Mouse (Mus musculus) adrenal gland (tissue): ENCODE data around the gene Mrgprf.

Experiments
- intact Hi-C: fragments of 180-260 bp; cut with DNase I; formaldehyde crosslinking; loops from one replicate; pipeline ENCODE4 v1.15.1; 2025

Gene Mrgprf

DNA sequence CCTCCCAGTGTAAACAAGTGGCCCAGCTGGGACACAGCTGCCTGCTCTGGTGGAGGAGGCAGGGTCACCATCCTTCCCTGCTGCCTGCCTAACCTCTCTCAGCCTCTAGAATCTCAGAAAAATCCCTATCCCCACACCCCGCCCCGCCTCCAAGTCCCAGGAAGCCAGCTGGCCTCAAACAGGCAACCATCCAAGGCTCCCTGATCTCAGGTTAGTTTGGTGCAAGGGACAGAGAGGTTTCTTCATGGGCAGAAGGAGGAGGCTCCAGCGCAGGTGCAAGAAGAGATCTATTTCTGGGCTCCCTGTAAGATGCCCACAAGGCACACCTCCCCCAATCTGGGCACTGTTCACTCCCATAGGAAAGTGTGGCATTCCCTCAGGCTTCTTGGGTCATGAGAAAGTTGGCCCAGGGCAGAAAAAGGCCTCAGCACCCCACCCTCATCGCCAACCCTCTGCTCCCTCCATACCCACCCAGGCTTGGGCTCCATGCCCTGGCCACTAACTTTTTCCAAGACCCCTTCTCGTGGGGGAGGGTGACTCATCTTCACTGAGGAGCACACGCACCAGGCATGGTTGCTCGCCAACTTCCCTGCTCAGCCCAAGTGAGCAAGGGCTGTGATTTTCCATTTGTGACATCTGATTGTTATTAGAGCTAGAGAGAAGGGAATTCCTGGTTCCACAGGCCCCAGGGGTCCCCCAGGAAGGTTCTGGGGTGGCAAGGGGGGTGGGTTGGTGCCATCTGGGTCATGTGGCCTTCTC is 887 bp upstream of the Mrgprf start:
- intact Hi-C loops: no loop called here

GRCm38 (mm10) chr7:145301008-145301340 is 346 bp downstream of the Mrgprf start:
- intact Hi-C loops: no loop called here

GRCm38 (mm10) chr7:145301341-145302005 is 845 bp downstream of the Mrgprf start:
- intact Hi-C loops: no loop called here

DNA sequence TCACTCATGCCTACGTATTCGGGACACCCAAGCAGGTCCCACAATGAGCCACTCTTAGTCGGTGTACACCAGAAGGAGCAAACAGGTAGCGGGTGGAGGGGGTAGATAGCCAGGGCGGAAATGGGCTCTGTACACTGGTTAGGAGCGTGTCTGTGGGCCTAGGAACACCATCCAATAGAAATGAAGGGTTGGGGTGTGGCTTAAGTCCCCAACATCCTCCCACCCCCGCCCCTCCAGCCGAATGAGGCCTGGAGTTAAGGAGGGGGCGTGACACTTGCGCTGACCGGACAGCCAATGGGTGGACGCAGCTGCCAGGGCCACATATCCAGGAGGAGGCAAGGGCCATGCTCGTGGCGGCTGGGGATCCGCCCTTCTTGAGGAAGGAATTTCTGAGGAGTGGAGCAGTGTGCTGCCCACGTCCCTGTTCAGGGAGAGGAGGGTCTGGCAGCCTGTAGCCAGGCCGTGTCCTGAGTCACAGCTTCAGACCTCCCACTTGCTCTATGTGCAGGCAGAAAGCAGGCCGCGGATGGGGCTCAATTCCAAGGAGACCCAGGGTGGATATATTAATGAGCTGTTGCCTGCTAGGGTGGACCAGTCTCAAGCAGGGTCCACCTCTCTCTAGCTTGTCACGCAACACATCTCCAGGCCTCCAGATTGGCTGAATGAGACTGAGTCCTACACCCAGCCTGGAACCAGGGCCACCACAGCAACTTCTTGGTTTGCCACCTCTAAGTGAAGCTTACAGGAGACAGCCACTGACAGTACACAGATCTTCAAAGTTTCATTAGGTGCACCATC is 2.1 kb downstream of the Mrgprf start:
- intact Hi-C loops: no loop called here

DNA sequence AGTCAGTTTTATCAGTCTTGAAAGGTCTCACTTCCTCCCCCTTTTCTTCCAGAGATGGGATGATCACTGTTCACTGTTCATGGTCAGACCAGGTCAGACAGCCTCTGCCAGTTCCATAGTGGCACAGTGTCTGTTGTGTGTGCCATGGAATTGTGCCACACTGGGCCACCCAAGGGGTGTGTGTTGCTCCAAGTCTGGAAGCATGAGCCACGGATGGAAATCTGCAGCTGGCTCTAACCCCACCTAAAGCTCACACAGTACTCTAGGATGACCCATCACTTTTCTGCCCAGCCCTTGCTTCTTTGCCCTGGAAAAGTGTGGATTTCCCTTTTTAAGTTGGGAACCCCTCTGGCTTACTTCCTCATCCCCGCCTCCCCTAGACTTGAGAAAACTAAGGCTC is 3.5 kb downstream of the Mrgprf start:
- intact Hi-C loops: no loop called here

- intact Hi-C loops: no loop called here
Observed at GRCm38 (mm10) chr7:145307636-145308035, 7.0 kb downstream of the Mrgprf start.

DNA sequence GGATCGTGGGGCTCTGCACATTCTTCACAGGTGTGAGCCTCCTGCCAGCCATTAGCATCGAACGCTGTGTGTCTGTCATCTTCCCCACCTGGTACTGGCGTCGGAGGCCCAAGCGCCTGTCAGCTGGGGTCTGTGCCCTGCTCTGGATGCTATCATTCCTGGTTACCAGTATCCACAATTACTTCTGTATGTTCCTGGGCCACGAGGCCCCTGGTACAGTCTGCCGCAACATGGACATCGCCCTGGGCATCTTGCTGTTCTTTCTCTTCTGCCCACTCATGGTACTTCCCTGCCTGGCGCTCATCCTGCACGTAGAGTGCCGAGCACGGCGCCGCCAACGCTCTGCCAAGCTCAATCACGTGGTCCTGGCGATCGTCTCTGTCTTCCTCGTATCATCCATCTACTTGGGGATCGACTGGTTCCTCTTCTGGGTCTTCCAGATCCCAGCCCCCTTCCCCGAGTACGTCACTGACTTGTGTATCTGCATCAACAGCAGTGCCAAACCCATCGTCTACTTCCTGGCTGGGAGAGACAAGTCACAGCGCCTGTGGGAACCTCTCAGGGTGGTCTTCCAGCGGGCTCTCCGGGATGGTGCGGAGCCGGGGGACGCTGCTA is 7.5 kb downstream of the Mrgprf start:
- intact Hi-C loops: no loop called here

DNA sequence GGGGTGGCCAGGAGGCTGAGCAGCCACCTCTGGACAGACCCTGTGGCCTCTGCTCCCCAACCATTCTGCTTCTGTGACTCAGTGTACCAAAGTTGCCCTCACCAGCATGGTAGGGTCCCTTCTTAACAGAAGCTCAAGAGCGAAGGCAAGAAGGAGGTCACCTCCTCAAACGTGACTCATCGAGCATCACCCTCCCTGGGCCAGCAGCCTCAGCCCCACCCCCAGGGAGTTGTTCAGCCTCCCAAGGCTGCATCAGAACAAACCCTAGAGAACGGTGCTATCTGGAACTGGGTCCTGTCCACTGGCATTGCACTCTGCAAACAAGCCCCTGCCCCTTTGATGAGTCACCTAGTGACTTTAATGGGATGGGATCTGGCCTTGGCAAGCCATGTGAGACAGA is 8.2 kb downstream of the Mrgprf start:
- intact Hi-C loops: no loop called here

GRCm38 (mm10) chr7:145309877-145310276 is 9.2 kb downstream of the Mrgprf start:
- intact Hi-C loops: no loop called here

- intact Hi-C loops: no loop called here
Observed at GRCm38 (mm10) chr7:145310526-145310925, 9.9 kb downstream of the Mrgprf start.

DNA sequence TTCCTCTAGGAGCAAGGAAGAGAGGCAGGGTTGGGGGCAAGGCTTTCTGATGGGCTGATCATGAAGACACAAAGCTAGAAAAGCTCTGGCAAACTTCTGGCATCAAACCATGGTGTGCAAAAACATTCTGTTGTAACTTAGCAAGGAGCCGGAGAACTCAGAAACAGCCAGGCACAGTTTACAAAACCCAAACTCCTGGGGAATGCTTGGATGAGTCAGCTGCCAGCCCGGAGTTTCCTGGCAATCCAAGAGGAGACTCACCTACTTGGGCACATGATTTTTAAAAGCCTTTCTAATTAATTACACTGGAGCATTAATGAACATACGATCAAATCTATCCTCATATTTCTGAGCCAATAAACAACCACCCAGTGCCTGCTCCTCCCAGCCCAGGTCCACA is 11.5 kb downstream of the Mrgprf start:
- intact Hi-C loops: no loop called here

- intact Hi-C loops: no loop called here
Observed at GRCm38 (mm10) chr7:145314785-145315411, 14.3 kb downstream of the Mrgprf start, which contains the start of gene Mrgprd. Gene Mrgprd, plus strand, starts transcription at chr7:145314835.

GRCm38 (mm10) chr7:145317522-145317921 is 16.9 kb downstream of the Mrgprf start:
- intact Hi-C loops: no loop called here

GRCm38 (mm10) chr7:145319481-145319880 is 18.9 kb downstream of the Mrgprf start:
- intact Hi-C loops: no loop called here

GRCm38 (mm10) chr7:145323607-145324006 is 23.0 kb downstream of the Mrgprf start:
- intact Hi-C loops: no loop called here

- intact Hi-C loops: no loop called here
Observed at GRCm38 (mm10) chr7:145325697-145326096, 25.1 kb downstream of the Mrgprf start.

DNA sequence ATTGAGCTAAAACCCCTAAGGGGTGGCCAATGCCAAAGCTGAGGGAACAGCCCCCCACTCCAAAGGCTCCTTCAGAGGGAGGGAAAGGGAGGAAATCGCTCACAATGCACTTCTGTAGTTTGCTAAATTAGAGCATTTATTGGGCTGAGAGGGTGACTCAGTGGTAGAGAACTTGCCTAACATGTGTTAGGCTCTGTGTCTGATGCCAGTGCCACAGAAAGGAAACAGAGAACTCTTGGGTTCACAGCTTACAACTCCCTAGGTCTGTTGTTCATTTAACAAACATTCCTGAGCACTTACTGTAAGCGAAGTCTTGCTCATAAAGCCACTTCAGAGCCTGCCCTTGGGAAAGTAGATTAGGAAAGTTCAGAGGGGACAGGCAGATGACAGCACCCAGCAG is 29.4 kb downstream of the Mrgprf start:
- intact Hi-C loops: no loop called here

- intact Hi-C loops: no loop called here
Observed at GRCm38 (mm10) chr7:145330641-145331040, 30.0 kb downstream of the Mrgprf start.

- intact Hi-C loops: no loop called here
Observed at GRCm38 (mm10) chr7:145332376-145333041, 31.9 kb downstream of the Mrgprf start.

- intact Hi-C loops: no loop called here
Observed at GRCm38 (mm10) chr7:145333936-145334335, 33.3 kb downstream of the Mrgprf start.
